Mouse (Mus musculus): ENCODE results near the gene Galnt10. TPM values are rescaled to one million over a fixed set of nuclear protein-coding genes. Genes with fewer than 3 reads are reported as not detected.

Galnt10 gene
- polyA plus RNA-seq, 1 experiment = 37.0 TPM

DNA sequence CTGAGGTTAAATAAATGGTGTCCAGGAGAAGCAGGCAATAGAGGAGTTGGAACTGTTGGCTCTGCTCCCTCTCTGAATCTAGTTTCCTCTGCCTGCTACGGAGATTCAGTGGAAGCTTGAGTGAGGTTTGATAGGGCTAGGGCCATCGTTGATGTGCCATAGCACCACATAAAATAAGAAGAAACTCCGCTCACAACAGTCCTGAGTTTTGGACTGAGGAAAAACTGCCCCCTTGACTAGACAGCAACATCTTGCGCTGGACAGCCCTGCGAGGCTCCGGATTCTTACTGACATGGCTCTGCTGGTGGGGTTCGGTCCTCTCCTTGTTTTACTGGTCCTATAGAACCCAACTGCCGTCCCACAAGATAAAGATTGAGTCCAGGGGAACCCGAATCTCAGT lies 191.2 kb downstream of the Galnt10 start:
- Histone ChIP-seq H3K4me1 (ENCODE audit: control insufficient read depth, insufficient read depth, insufficient read length, low read length) (peaks cover 3% of the 10 kb centered on the region; the same call in 1 of the 2 replicates), H3K27me3 (ENCODE audit: control insufficient read depth, insufficient read depth, low read length) (peaks cover 64% of the 10 kb centered on the region), H3K36me3 (ENCODE audit: control insufficient read depth, insufficient read depth, low read length) (no peaks in the 10 kb centered on the region), H3K27ac (ENCODE audit: insufficient read depth, low read depth, low read length) (no peak overlapping the region), H3K4me3 (ENCODE audit: low read depth, low read length) (no peak overlapping the region)
- 30% methylated on average over 9 of the region's 9 CpGs for WGBS
- TF ChIP-seq CTCF (IDR thresholded peaks at IDR 0.05; ENCODE audit: extremely low read depth, insufficient read length, insufficient replicate concordance, low read depth, low read length) (no peak), POLR2A (IDR thresholded peaks at IDR 0.05; ENCODE audit: low read depth, low read length) (no peak)

Other genes starting within 250 kb of the Galnt10 start
- 14.8 and 31.3 TPM in 2 replicates for gene Fam114a2, start 126.8 kb upstream of the Galnt10 start, polyA plus RNA-seq (2012; rRNA removed)
- 3.5 and 6.9 TPM in 2 replicates for gene Mfap3, start 126.8 kb upstream of the Galnt10 start, polyA plus RNA-seq (2012; rRNA removed)
- gene Sap30l, start 156.2 kb downstream of the Galnt10 start, polyA plus RNA-seq (2012; rRNA removed) = 34.1 and 107 TPM in 2 replicates
- gene Hand1, start 187.4 kb downstream of the Galnt10 start, polyA plus RNA-seq (2012; rRNA removed) = 4.6 and 10.1 TPM in 2 replicates